ENCODE assay signal across 30 mouse cellular contexts in genomic region chr17:12708398-12708797, GRCm38 (mm10). TPM values are rescaled to one million over a fixed set of nuclear protein-coding genes. Genes with fewer than 3 reads are reported as not detected.
"Had no signal": no experiment of that assay in that cellular context is flagged by ENCODE, and none has a peak within 500 bp of the region (broad histone marks: within the 10 kb centered on the region; RNA-seq: fewer than 3 reads in every experiment).

No protein-coding gene starts in this region.

- H3K9me3 ChIP-seq: embryonic facial prominence, embryonic 10.5 days; embryonic facial prominence, embryonic 12.5 days; embryonic facial prominence, embryonic 13.5 days; embryonic facial prominence, embryonic 15.5 days; forebrain, embryonic 10.5 days; forebrain, embryonic 12.5 days; forebrain, embryonic 13.5 days; forebrain, embryonic 15.5 days had no signal

- H3K27me3 ChIP-seq: embryonic facial prominence, embryonic 12.5 days; embryonic facial prominence, embryonic 13.5 days; embryonic facial prominence, embryonic 15.5 days; forebrain, embryonic 12.5 days; forebrain, embryonic 13.5 days; forebrain, embryonic 15.5 days had no signal

- H3K9ac ChIP-seq: embryonic facial prominence, embryonic 12.5 days; embryonic facial prominence, embryonic 13.5 days; embryonic facial prominence, embryonic 15.5 days; forebrain, embryonic 12.5 days; forebrain, embryonic 13.5 days; forebrain, embryonic 15.5 days; forebrain, postnatal 0 days had no signal

- H3K4me3 ChIP-seq: embryonic facial prominence, embryonic 10.5 days; embryonic facial prominence, embryonic 12.5 days; embryonic facial prominence, embryonic 13.5 days; embryonic facial prominence, embryonic 15.5 days; erythroblast, embryonic 14.5 days; forebrain, embryonic 10.5 days; forebrain, embryonic 12.5 days; forebrain, embryonic 13.5 days; forebrain, embryonic 15.5 days; gastrocnemius, adult 2 months had no signal

- H3K4me2 ChIP-seq: embryonic facial prominence, embryonic 12.5 days; embryonic facial prominence, embryonic 13.5 days; embryonic facial prominence, embryonic 15.5 days; forebrain, embryonic 12.5 days; forebrain, embryonic 13.5 days; forebrain, embryonic 15.5 days had no signal

- H3K4me1 ChIP-seq: embryonic facial prominence, embryonic 10.5 days; forebrain, embryonic 10.5 days; forebrain, embryonic 12.5 days; forebrain, embryonic 13.5 days; forebrain, embryonic 15.5 days had no signal

- H3K27ac ChIP-seq: embryonic facial prominence, embryonic 10.5 days; embryonic facial prominence, embryonic 12.5 days; embryonic facial prominence, embryonic 13.5 days; embryonic facial prominence, embryonic 15.5 days; forebrain, embryonic 10.5 days; forebrain, embryonic 12.5 days; forebrain, embryonic 13.5 days; forebrain, embryonic 15.5 days; gastrocnemius, adult 2 months had no signal

- DNase-seq: cerebellum, adult 2 months; cerebellum, adult 8-10 months; cerebellum, adult 9-10 months; cerebellum, adult 9-11 months; cerebellum, postnatal 10 days; cerebellum, postnatal 14 days; cerebellum, postnatal 25 days; cerebellum, postnatal 36 days; embryo, embryonic 11 days; forebrain, postnatal 0 days; gastrocnemius, adult 2 months; gastrocnemius, postnatal 10 days; gastrocnemius, postnatal 14 days; gastrocnemius, postnatal 25 days; gastrocnemius, postnatal 36 days; heart, adult 11 months; heart, adult 18-20 months had no signal

- ATAC-seq: forebrain, embryonic 13.5 days; forebrain, embryonic 14.5 days; forebrain, embryonic 15.5 days; forebrain, embryonic 16.5 days; forebrain, postnatal 0 days had no signal

RNA-seq across cellular contexts. Expression of gene Slc22a1, which starts 32.8 kb away (rescaled TPM):
- polyA plus RNA-seq: embryonic facial prominence, embryonic 10.5 days; embryonic facial prominence, embryonic 11.5 days; erythroblast, embryonic 14.5 days; forebrain, embryonic 10.5 days; forebrain, embryonic 11.5 days; forebrain, embryonic 13.5 days; forebrain, embryonic 14.5 days; forebrain, embryonic 15.5 days; forebrain, embryonic 16.5 days; forebrain, postnatal 0 days had no signal
